Mouse (Mus musculus) layer of hippocampus, postnatal 14 days (tissue): ENCODE data around the gene Ryr2. TPM values are rescaled to one million over a fixed set of nuclear protein-coding genes. Genes with fewer than 3 reads are reported as not detected.

Experiments
- DNase-seq, 2 experiments: peaks; one replicate each; pipeline ENCODE4 v3.0.0; 2021 to 2022; ENCODE audit warnings: low spot score in 2 of 2, mixed read lengths in 1 of 2
- total RNA-seq, 2 experiments: library from RNA; stranded (reverse); gene quantifications; 2 replicates each; pipeline ENCODE4 v1.2.3; 2021

Ryr2 gene
- total RNA-seq, 2 experiments from 2014 or later = 158 to 178 TPM

- no peak for DNase-seq
Measured at GRCm38 (mm10) chr13:12096382-12096932, 10.3 kb downstream of the Ryr2 start.

DNA sequence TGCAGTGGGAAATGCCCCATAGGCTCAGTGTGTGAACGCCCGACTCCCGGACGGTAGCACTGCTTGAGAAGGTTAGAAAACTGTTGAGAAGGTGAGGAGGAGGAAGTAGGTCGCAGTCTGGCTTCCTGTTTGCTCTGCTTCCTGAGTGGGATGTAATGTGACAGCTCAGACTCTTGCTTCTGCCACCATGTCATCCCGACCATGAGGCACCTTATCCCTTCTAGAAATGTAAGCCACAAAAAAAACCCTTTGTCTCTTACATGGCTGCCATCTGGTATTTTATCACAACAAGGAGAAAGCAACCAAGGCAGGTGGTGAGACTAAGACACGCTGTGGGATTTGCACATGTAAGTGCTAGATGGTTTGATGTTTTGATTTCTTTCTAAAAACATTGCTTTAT lies 12.2 kb downstream of the Ryr2 start:
- no peak for DNase-seq

GRCm38 (mm10) chr13:12093146-12093545 lies 13.6 kb downstream of the Ryr2 start:
- no peak for DNase-seq

DNA sequence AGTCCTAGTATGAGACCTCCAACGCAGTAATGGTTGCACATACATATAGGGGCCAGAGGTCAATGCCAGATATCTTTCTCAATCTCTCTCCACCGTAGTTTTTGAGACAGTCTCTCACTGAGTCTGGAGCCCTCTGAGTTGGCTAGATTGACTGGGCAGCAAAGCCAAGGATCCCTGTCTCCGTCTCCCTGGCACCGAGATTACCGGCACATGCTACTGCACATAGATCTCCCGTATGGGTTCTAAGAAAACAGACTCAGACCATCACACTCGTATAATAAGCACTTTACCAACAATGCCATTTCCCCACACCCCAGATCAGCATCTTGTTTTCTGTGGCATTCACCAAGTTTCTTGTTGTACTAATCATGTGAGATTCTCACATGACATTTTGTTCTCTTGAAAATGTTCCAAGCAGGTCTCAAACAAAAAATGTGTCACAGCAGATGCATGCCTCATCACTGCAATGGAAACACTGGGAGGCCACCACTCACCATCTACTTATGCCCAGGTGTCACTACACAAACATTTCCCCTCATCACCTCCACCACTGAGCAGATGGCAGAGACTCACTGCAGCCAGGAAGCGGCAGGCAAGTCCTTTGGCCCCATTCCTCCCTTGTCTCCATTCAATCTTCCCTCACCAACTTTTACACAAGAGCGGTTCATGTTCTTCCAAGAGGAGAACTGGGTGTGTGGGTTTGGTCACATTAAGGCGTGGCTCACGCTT lies 14.2 kb downstream of the Ryr2 start:
- DNase-seq = no peak

GRCm38 (mm10) chr13:12084112-12084475 lies 22.7 kb downstream of the Ryr2 start:
- DNase-seq = no peak

- no peak for DNase-seq
Measured at GRCm38 (mm10) chr13:12083443-12084111, 23.2 kb downstream of the Ryr2 start.

DNA sequence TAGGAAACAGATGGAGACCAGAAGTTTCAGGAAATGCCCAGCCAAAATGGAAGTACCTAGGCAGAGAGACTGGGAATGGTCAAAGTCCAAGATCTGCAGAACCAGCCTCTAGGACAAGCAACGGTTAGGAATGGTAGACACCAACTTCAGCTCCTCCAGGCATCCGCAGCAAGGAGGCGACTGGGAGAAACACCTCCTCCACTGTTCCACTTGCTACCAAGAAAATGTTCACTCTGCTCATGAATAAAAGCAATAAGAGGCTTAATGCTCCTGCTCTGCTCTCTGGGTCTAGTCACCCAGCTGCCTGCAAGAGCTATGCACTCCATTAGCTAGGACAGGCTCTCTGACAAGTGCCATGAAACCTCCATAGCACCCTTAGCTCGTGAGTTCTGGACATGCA lies 26.2 kb downstream of the Ryr2 start:
- DNase-seq = no peak

DNA sequence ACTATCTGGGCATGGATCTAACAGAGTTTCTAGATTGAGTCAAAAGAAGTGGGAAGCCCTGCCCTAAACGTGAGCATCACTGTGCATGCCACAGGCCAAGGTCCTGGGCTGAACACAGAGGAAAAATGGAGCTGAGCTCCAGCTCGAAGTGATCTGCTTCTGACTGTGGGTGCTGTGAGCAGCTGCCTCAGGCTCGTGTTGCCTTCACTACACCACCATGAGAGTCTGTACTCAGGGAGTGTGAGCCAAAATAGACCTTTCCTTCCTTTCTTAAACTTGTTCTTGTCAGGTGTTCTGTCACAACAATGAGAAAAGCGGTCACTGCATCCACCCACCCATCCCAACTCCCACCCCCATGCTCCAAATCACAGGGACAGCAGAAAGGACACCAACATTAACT lies 27.2 kb downstream of the Ryr2 start:
- no peak for DNase-seq

GRCm38 (mm10) chr13:12074897-12075296 lies 31.8 kb downstream of the Ryr2 start:
- DNase-seq = no peak

DNA sequence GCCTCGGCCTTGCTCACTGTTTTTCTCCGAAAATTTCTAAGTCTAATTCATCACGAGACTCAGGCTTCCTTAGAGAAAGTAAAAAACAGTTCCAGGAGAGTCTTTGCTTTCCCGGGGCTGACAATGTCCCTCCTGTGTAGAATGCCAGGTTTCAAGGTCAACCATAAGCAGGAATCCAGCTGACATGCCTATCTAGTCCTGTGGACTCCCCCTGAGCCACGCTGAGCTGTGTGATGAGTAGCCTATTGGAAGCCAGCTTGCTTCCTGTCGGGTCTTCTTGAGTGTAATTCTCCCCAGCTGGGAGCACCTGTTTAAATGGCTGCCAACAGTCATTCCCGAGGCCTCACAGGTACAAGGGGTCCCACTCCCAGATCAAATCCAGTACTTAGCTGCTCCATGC lies 34.2 kb downstream of the Ryr2 start:
- no peak for DNase-seq

DNA sequence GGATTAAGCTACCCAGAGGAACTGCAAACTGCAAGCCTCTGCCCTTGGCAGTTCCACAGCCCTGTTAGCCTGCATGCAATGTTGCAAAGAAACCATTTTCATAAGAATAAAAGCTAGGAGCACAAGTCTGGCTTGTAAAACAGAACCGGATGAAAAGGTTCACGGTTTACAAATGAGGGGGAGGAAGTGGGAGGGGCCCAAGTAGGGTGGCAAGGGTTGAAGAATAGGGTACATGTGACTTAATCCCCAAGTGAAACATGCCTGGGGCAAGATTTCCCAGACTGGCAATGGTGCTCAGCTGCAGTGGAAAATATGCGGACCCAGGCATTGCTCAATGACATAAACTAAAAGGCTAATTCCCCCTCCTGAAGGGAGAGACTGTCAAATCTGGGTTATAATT lies 34.6 kb downstream of the Ryr2 start:
- no peak for DNase-seq

- no peak for DNase-seq
Measured at GRCm38 (mm10) chr13:12070157-12071129, 36.3 kb downstream of the Ryr2 start.

DNA sequence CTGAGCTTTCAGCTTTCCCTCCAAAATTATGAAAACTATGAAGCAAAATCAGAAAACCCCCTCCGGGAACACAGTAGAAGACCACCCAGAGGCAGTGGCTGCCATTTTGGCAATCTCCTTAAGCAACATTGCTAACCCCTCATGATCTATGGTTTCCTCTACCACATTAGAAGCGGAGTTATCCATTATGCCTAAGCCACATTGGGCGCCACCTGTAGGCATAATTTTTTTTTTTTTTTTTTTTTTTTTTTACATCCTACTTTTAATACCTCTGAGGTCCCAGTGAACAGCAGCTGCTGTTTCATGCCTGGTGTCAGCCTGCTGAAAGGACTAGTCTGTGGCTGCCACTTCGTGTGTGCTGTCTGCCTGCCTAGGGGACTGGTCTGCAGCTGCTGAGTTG lies 42.2 kb downstream of the Ryr2 start:
- no peak for DNase-seq

DNA sequence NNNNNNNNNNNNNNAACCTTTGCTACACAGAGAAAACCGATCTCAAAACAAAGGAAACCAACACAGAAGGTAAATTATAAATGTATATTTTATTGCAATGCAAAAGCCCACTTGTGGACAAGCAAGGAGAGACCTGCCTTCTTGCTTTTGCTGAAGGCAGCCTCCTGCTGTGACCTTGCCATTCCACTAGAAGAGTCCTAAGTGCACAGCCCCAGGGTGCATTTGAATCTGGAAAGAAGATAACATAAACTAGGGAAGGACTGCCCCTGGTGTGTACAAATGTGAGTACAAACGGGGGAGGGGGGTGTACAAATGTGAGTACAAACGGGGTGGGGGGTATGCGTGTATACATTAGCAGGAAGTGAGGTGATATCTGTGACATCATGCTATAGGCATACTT lies 43.2 kb downstream of the Ryr2 start:
- no peak for DNase-seq

DNA sequence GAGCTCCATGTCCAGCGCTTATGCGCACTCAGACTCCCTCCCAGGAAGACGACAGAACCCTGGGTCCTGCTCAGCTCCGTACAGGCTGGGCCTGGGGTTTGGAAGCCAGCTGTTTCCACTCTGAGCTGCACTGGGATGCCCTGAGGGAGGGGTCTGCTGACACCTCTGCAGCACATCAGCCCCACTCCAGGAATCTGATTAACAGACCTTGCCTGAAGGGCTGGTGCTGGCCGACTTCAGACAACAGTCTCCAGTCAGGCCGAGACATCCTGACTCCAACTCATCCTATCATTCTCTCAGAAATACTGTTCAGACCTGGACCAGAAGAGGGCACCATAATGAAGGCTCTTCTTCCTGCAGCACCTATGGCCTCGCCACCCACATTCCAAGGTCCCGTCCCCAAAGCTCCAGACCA lies 49.4 kb downstream of the Ryr2 start:
- DNase-seq = no peak

DNA sequence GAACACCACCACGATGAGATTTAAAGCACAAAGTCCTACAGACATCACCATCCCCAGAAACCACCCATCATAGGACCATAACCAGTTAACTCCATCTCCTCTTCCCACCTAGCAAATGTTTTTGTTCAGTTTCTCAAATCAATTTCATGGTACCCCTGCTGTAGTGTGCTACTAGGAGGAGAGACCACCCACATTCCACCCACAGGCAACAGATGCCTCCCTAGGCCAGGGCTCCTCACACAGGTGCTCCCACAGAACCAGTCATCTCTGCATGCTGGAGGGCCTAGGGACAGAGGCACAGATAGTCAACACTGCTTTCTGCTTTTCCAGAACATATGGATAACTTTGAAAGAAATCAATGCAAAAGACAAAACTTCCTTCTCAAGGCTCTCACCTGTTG lies 50.8 kb downstream of the Ryr2 start:
- DNase-seq = peak in 1 of 2 experiments; percentile 55

DNA sequence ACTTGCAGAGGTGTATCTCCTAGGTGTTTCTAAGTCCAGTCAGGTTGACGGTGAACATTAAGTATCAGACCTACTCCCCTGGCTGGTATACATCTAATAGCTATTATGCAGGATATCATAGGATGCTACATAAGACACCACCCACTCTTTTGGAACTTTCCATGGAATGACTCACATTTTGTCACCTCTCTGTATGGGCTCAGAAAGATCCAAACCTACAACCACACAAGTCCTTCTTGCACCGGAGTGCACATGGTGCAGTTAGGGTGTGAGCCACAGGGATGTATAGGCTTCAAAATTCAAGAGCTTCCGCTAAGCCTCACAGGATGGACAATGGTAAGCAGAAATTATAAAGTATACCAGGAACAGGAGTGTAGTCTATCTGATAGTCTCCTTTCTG lies 52.8 kb downstream of the Ryr2 start:
- DNase-seq = no peak

GRCm38 (mm10) chr13:12050809-12051208 lies 55.9 kb downstream of the Ryr2 start:
- DNase-seq = no peak

- DNase-seq = no peak
Measured at GRCm38 (mm10) chr13:12047059-12047458, 59.7 kb downstream of the Ryr2 start.

DNA sequence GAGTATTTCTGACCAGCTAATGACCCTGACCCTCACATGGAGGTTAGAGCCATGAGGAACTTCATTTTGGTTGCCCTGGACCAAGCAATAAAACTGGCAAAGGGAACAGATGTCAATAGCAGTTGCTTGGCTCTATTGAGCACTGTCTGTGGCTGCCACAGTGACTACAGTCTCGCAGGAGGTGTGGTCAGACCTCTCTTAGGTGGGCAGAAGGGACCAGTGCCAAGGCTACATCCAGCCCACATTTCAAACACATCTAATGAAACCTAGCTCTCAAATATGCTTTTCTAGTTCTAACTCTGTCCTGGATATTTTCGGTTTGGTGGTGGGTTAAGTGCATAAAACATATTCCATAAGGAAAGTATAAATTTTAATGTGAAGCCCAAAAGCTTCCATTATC lies 62.0 kb downstream of the Ryr2 start:
- DNase-seq = no peak

- no peak for DNase-seq
Measured at GRCm38 (mm10) chr13:12042891-12043491, 63.8 kb downstream of the Ryr2 start.
